Mouse (Mus musculus) monocyte, adult 2 months (primary cell): Measurements from ENCODE around the gene Dok7.

Experiments
- DNase-seq, 2 experiments: peaks; one replicate each; pipeline ENCODE4 v3.0.0; 2022; ENCODE audit warnings: low spot score in 2 of 2, low read depth in 1 of 2

The Dok7 gene

GRCm38 (mm10) chr5:35055076-35055475 is 1.5 kb upstream of the Dok7 start:
- no peak for DNase-seq

GRCm38 (mm10) chr5:35057582-35057981 is 1.0 kb downstream of the Dok7 start:
- no peak for DNase-seq

- DNase-seq, result no peak
These were observed 1.6 kb downstream of the Dok7 start for GRCm38 (mm10) chr5:35058216-35058615.

GRCm38 (mm10) chr5:35060098-35060497 is 3.5 kb downstream of the Dok7 start:
- no peak for DNase-seq

GRCm38 (mm10) chr5:35069841-35070240 is 13.3 kb downstream of the Dok7 start:
- DNase-seq, result no peak

GRCm38 (mm10) chr5:35070314-35070713 is 13.7 kb downstream of the Dok7 start:
- DNase-seq, result no peak

GRCm38 (mm10) chr5:35070953-35071352 is 14.4 kb downstream of the Dok7 start:
- no peak for DNase-seq

- no peak for DNase-seq
These were observed 15.3 kb downstream of the Dok7 start for GRCm38 (mm10) chr5:35071855-35072254.

GRCm38 (mm10) chr5:35073235-35073634 is 16.7 kb downstream of the Dok7 start:
- DNase-seq, result no peak

GRCm38 (mm10) chr5:35073992-35074391 is 17.4 kb downstream of the Dok7 start:
- DNase-seq, result no peak

- DNase-seq, result no peak
These were observed 19.8 kb downstream of the Dok7 start for GRCm38 (mm10) chr5:35076369-35076768.

- DNase-seq, result no peak
These were observed 22.5 kb downstream of the Dok7 start for GRCm38 (mm10) chr5:35079101-35079500.

- DNase-seq, result no peak
These were observed 28.3 kb downstream of the Dok7 start for GRCm38 (mm10) chr5:35084913-35085312.

GRCm38 (mm10) chr5:35088785-35089613 is 32.4 kb downstream of the Dok7 start:
- DNase-seq, result peak; percentile 35 to 44

- DNase-seq, result no peak
These were observed 33.0 kb downstream of the Dok7 start for GRCm38 (mm10) chr5:35089614-35089963.

- DNase-seq, result no peak
These were observed 35.1 kb downstream of the Dok7 start for GRCm38 (mm10) chr5:35091636-35092035.

- DNase-seq, result peak; percentile 43 to 46
These were observed 46.5 kb downstream of the Dok7 start for GRCm38 (mm10) chr5:35103086-35103485.

- DNase-seq, result no peak
These were observed 47.0 kb downstream of the Dok7 start for GRCm38 (mm10) chr5:35103528-35103927.

GRCm38 (mm10) chr5:35104183-35104959 is 47.8 kb downstream of the Dok7 start:
- DNase-seq, result no peak

- DNase-seq, result peak; percentile 51 to 72
These were observed 48.7 kb downstream of the Dok7 start, which contains the start of gene Lrpap1 for GRCm38 (mm10) chr5:35104960-35105921. Lrpap1 (minus strand) TSS chr5:35105766.

- no peak for DNase-seq
These were observed 49.3 kb downstream of the Dok7 start for GRCm38 (mm10) chr5:35105922-35106298.
